Mouse (Mus musculus): ENCODE data around the gene Psma7.

The Psma7 gene

GRCm38 (mm10) chr2:179998431-179998830 lies 43.8 kb downstream of the Psma7 start:
- DNase-seq = no peak

DNA sequence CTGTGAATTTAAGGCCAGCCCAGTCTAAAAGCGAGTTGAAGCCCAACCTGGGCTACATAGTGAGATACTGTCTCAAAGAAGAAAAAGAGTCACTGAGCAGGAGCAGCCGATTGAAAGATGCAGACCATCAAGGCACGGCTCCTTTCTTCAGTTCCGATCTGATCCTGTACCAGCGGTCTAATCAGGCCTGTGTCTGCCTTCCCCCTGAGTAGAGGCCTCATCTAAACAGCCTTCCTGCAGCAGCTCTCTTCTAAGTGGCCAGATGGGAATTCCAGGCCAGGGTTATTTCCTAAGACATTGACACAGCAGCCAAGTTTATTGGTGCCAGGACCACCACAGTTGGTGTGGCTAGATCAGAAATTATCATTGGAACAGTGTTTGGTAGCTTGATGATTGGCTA lies 49.2 kb downstream of the Psma7 start:
- no peak for DNase-seq

DNA sequence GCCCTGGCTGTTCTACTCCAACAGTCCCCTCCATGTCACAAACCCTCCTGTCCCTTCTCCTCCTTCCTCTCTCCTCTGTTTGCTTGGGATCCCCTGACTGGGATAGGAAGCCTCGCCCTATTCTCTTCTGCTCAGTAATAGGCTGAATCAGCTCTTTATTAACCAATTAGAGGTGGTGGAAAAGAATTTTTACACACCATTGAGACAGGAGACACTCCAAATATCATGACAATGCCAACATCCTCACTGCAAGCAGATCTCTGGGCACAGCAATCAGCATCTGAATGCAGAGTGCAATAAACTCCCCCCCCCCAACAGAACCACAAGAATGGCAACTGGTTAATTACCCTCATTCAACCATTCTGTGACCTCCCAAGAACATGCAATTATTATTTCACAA lies 53.1 kb downstream of the Psma7 start:
- DNase-seq = no peak

DNA sequence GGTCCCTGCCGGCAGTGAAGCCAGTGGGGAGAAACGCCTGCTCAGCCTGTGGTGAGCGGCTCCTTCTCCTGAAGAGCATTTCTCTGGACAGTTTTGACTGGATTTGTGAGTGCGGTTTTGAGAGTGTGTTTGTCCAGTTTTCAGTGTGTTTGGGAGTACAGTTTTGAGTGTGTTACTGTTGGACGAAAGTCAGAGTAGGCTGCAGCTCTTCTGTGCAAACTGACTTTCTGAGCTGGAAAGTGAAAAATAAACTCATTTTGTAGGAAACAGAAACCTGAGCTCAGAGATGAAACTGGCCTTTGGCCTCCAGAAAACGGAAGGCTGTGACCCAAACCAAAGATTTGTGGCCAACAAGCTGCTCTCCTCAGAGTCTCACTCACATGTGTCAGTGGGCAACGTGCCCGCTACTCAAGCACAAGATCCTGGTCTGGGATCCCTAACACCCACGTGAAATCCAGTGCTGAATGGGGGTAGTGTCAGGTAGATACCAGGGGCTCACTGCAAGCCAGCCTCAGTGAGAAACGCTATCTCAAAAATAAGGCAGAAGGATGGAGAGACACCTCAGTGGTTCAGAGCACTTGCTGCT lies 55.7 kb downstream of the Psma7 start:
- DNase-seq = no peak
